Mouse (Mus musculus) layer of hippocampus, adult 9-11 months (tissue): ENCODE data around the gene Ints11.
A peak's percentile ranks its signal among the peaks of the same experiment; 100 is the strongest.

Experiments
- DNase-seq: peaks from one replicate; pipeline ENCODE4 v3.0.0; 2022

Ints11 gene

GRCm38 (mm10) chr4:155869317-155870033 lies at the start of gene Ints11, which contains the start of gene Cptp:
Ints11 (plus strand) TSS chr4:155869546.
Cptp (minus strand) TSS chr4:155869440.
- DNase-seq, result peak; percentile 96

- no peak for DNase-seq
These were observed 48.3 kb upstream of the Ints11 start for GRCm38 (mm10) chr4:155821025-155821424.

- DNase-seq, result no peak
These were observed 45.9 kb upstream of the Ints11 start for GRCm38 (mm10) chr4:155823443-155823842.

GRCm38 (mm10) chr4:155829866-155830265 lies 39.5 kb upstream of the Ints11 start:
- DNase-seq, result no peak

GRCm38 (mm10) chr4:155830596-155830995 lies 38.8 kb upstream of the Ints11 start:
- DNase-seq, result no peak

GRCm38 (mm10) chr4:155831205-155831766 lies 38.1 kb upstream of the Ints11 start, which contains the start of gene Aurkaip1:
Aurkaip1 (plus strand) TSS chr4:155831272.
- DNase-seq, result peak; percentile 94

- DNase-seq, result no peak
These were observed 37.5 kb upstream of the Ints11 start for GRCm38 (mm10) chr4:155831831-155832230.

GRCm38 (mm10) chr4:155832321-155832720 lies 37.0 kb upstream of the Ints11 start:
- DNase-seq, result no peak

- no peak for DNase-seq
These were observed 36.1 kb upstream of the Ints11 start for GRCm38 (mm10) chr4:155833234-155833633.

- peak; percentile 79 for DNase-seq
These were observed 35.5 kb upstream of the Ints11 start for GRCm38 (mm10) chr4:155833836-155834235.

GRCm38 (mm10) chr4:155837404-155838010 lies 31.8 kb upstream of the Ints11 start:
- DNase-seq, result no peak

GRCm38 (mm10) chr4:155838187-155839153 lies 30.9 kb upstream of the Ints11 start:
- no peak for DNase-seq

- DNase-seq, result no peak
These were observed 29.8 kb upstream of the Ints11 start, which contains the start of gene Mxra8 for GRCm38 (mm10) chr4:155839483-155839910. Mxra8 (plus strand) TSS chr4:155839680.

- DNase-seq, result no peak
These were observed 29.0 kb upstream of the Ints11 start for GRCm38 (mm10) chr4:155840076-155841002.

- peak; percentile 41 for DNase-seq
These were observed 28.3 kb upstream of the Ints11 start for GRCm38 (mm10) chr4:155841003-155841454.

- DNase-seq, result no peak
These were observed 27.6 kb upstream of the Ints11 start for GRCm38 (mm10) chr4:155841651-155842270.

GRCm38 (mm10) chr4:155843231-155843630 lies 26.1 kb upstream of the Ints11 start:
- no peak for DNase-seq

GRCm38 (mm10) chr4:155846871-155847578 lies 22.3 kb upstream of the Ints11 start, which contains the start of gene Dvl1:
Dvl1 (plus strand) TSS chr4:155847402.
- peak; percentile 86 for DNase-seq

- DNase-seq, result no peak
These were observed 21.6 kb upstream of the Ints11 start for GRCm38 (mm10) chr4:155847591-155848352.
